Mouse (Mus musculus) ZHBTc4 (cell line): ENCODE data around the gene Tnks1bp1.

Experiments
- DNase-seq: peaks from one replicate; pipeline ENCODE4 v3.0.0-alpha.2; 2011; ENCODE audit warnings: low read depth, low spot score

Gene Tnks1bp1

DNA sequence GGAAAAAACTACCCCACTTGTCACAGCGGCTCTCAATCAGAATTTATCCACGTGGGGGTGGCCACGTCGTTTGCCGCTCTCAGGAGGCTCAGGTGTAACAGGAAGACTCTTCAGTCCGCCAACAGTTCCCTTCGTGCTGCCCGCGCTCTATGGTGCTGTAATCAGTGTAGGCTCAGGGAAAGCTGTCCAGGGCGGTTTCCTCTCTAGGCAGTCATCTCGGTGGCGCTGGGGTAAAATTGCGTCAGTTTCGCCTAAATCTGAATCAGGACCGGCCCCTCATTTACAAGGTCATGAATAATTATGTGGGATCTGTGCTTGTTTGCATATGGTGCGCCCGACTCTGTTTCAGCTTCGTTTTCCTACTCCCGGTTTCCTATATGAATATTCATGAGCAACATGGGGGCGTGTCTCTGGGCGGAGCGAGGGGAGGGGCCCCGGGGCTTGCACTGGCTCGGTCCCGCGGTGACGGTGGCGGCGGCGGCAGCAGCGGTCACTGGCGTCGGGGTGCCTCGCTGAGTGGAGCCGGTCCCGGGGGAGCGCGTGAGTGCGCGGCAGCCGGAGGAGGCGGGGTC is at the start of gene Tnks1bp1:
Gene Tnks1bp1 (plus strand): TSS at position 427 of the 572 bp plus-strand sequence.
- DNase-seq = peak; percentile 97

DNA sequence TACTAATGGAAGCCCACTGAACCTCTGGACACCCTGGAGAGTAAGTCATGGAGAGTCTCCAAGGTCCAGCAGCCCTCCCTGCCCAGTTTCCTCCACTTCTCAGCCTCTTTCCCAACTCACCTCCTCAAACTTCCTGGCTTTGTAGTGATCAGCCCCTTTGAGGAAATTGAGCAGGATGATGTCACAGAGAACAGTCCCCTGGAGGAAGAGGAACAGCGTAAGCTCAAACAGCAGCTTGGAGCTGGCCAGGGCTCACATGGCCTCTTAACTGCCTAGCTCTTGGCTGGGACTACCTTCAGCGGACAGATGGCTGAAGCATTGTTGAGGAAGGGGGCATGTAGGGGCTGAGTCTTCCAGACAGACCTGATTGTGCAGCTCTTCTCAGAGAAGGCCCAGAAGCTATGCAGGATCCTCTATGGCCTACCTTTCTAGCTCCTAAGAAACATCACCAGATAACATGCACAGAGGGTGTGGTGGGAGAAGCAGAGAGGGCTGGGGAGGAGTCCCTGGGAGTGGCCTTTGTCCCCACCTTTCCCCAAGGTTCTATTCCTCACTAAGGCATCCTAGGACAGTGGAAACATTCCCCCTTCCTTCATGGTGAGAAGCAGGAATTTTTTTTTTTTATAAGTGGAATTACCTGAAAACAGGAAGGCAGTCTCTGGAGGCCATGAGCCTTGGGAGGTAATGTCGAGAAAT is 48.2 kb upstream of the Tnks1bp1 start:
- no peak for DNase-seq

DNA sequence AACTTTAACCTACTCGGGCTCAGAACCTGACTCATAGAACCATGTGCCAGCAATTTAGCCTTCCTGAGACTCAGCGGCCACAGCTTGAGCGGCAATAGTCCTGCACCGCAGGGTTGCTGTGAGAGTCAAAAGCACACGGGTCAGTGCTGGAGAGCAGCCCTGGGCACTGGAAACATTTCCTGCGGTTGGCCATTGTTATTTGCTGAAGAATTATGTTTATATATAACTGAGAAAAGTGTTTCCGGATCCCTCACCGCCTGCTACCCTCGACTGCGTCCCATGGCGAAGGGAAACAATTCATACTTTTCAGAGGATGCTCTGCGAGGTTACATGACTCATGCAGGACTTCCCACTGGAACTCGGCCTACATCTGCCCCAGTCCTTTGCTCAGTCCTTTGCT is 46.3 kb upstream of the Tnks1bp1 start:
- no peak for DNase-seq

DNA sequence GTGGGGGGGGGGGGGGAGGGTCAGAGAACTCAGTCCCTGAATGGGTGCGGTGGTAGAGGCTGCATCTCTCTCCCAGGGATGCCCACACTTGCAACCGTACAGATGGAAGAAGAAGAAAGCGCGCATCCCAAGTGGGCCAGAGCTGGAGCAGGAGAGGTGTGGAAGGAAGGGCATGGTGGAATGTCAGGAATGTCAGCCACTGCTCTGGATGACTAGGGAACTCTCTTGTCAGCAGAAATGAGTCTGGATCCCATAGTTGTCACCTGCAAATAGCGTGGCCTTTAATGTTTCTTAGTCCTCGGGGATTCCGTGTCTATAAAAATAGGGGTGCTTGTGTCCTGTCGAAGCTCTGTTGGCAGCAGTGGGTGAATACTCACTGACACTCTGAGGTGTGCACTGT is 45.2 kb upstream of the Tnks1bp1 start:
- DNase-seq = peak; percentile 68

DNA sequence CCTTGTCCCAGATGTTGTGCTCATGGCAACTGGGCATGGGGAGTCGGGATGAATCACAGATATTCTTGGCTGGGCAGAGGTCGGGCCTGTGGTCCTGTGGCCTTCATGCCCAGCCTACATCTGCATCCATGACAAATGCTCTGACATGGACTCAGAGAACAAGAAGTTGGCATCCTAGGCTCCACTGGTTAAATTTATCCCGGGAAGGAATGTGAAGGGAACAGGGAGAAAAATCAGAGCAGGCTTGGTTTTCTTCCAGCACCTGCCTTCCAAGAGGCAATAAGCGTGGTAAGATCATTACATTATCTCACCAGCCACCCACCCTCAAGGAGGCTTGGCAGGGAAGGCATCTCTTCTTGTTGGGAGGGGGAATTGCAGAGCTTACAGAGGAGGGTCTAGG is 43.5 kb upstream of the Tnks1bp1 start:
- no peak for DNase-seq

DNA sequence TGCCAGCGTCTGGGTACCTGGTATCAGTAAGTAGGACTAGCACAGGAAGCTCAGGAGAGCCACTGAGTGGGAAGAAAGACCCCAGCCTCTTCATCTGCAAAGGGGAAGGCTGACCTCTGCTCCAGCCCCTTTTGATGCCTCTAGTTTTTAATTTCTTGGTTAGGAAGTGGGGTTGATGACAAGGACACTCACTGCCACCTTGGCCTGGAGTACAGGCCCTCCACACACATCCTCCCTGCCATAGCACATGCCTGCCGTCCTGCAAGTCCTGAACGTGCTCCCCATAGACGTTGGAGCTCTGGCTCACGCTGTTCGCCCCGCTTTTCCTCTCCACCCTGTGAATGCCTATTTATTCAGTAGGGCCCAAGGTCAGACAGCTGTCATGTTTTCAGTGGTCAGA is 41.2 kb upstream of the Tnks1bp1 start:
- DNase-seq = no peak

DNA sequence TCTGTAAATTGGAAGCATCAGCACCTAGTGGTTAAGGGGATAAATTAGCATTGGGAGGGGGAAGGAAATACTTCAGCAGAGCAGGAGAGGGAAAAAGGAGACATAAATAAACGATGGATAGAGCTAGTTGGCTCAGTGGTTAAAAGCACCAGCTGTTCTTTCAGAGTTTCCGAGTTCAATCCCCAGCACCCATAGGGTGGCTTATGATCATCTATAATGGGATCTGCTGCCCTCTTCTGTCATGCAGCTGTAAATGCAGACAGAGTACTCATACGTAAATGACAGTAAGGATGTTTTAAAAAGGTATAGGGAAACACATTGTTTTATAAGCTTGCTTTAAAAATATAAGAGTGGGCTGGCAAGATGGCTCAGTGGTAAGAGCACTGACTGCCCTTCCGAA is 40.1 kb upstream of the Tnks1bp1 start:
- DNase-seq = peak; percentile 58

DNA sequence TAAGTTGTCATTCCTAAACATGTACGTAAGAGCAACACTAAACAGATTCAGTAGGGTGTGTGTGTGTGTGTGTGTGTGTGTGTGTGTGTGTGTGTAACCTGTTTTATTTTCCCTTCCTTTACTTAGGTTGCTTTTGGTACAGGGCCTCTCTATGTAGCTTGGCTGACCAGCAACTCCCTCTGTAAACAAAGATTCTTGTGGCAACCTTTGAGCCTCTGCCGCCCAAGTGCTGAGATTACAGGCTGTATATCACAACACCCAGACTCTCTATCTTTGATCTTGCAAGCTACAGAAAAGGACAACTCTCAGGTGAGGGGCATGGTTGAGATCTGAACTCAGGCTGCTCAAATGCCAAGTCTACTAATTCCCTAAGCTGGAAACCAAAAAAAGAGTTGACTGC is 38.6 kb upstream of the Tnks1bp1 start:
- no peak for DNase-seq

DNA sequence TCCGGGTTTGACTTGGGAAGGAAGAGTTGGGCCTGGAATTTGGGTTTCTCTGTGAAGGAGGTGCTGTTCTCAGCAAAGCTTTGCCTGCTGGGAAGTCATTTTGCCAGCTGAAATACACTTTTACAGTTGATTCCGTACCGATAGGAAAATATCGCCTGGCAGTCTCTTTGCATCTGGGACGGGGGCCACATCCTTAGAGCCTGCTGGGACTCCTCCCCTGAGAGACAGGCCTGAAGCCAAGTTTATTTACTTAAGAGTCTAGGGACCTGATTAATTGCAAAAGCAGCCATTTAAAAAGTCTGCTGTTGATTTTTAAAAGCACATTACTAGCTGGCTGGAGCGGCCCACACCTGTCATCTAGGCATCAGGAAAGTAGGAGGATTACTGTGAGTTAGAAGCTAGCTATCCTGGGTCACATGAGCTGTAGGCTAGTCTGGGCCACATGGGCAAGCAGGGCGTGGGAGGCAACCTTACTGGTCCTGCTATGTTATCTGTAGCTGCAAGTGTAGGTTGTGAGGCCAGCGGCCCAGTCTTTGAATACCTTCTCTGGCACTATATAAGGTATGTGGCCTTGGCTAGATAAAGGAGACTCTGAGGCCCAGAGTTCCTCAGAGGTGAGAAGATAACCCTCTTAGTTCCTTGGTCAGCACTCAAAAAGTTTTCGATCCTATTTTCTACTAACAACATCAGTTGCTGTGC is 35.8 kb upstream of the Tnks1bp1 start:
- DNase-seq = no peak

DNA sequence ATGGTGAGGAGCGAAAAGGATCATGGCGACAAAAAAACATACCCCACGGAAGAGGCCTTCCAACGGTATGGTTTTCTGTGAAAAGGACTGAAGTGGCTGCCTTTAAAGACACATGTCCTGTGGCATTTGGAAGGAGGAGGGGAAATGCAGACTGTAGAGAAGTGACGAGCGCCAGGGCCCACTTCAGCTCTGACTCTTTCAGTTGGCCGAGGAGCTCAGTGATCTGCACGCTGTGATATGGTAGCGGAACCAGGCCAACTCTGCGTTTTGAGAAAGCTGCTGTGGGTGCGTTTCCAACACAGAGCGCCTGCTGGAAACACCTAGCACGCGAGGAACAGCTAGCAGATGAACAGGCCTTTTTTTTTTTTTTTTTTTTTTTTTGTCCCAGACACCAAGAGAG is 35.1 kb upstream of the Tnks1bp1 start:
- DNase-seq = no peak

DNA sequence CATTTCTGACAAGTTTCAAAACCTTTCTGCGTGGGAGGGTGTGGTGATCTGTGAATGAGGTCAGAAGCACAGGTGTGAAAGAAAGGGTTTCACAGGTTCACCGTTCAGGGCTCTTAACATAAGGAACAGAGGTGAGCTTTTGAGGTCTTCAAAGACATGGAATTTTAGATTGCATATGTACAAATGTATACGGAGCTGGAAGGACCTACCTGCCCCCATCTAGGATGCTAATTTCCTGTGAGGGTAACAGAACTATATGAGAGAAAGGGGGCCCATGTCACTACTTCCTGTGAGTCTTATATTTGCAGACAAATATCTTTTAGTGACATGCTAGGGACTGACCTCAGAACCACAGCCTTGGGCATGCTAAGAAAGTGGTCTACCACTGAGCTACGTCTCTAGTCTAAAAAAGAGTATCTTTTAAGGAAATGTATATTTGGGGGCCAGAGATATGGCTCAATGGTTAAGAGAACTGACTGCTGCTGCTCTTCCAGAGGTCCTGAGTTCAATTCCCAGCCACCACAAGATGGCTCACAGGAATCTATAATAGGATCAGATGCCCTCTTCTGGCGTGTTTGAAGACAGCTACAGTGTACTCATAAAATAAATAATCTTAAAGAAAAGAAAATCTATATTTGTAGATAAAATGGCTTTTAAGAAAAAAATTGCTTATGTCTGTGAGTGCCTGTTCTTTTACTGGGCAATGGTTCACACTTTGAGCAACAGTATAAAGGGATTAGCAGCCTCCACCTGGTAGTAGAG is 33.8 kb upstream of the Tnks1bp1 start:
- DNase-seq = no peak

DNA sequence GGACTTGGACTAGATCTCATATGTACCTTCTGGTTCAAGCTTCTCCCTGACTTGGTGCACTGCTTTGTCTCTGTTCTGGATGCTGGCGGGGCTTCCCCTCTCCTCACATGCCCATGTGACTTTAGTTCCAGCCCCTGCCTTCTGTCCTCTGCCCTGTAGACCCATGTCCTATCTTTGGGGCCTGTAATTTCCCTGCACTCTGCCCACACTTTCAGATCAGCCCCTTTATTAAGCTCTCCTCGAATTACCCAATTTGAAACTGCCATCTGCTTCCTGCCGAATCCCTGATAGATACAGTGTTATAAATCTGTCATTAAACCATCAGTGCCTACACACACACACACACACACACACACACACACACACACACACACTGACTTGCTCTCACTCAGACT is 33.2 kb upstream of the Tnks1bp1 start:
- no peak for DNase-seq

DNA sequence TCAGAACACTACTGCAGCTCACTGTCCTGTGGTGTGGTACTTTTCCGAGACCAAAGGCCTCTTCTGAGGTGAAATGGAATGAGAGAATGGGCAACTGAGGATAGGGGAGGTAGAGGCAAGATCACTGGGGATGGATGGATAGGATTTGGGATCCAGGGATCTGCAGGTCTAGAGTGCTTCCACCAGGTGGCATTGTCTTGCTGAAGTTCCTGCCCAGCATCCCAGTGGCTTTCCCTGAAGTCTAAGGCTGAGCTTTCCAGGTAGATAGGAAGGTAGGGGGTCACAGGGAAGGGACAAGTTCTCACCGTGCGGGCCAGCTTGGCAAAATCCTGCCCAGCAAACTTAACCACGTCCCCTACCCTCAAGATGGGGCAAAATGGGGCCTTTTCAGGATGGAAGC is 25.8 kb upstream of the Tnks1bp1 start:
- peak; percentile 56 for DNase-seq

DNA sequence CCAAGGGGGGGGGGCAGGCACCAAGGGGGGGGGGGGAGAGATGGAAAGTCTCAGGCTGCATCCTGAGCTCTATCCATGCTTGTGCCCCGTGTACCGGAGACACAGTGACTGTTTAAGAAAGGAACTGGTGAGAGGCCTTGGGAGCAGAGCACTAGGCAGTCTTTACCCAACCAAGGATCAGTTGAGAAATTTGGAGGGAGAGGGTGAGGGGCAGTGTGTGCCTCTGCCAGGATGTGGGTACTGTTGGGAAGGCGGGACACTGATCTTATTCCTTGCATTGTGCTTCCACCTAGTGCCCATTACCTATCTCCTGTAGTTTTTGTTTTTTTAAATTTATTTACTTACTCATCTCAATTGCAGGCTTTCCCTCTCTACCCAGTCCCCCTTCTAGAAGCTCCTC is 21.6 kb upstream of the Tnks1bp1 start:
- DNase-seq = no peak

DNA sequence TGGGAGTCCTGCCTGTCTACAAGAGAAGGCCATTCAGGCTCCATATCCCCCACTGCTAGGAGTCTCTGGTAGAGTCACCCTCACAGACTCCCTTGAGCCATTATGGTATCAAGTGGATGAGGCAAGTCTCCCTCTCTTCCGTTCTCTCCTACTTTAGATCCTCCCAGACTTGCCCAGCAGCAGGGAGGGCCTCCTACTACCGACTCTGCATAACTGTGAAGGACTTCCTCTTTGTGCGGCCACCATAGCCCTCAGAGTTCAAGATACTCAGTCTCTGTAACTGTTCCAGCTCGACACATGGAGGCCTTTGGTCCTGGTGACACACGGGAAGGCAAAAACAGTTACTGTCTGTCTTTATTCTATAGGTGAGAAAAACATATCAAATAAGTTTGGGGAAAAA is 20.5 kb upstream of the Tnks1bp1 start:
- no peak for DNase-seq

DNA sequence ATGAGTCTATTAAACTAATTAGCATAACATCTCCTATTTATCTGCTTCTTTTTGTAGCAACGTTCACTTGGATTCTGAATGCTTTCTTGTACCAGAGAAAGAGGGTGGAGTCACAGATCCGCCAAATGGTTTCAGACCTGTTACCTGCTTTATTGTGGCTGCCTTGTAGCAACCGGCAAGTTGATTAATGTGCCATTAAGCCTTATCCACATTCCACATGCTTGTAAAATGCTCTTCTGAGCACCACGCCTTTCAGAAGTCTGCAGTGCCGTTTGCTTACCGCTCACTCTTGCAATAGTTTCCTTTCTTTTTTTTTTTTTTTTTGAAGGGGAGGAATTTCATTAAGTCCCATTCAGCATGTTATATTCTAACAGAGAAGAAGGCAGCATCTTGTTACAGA is 17.9 kb upstream of the Tnks1bp1 start:
- DNase-seq = peak; percentile 19

DNA sequence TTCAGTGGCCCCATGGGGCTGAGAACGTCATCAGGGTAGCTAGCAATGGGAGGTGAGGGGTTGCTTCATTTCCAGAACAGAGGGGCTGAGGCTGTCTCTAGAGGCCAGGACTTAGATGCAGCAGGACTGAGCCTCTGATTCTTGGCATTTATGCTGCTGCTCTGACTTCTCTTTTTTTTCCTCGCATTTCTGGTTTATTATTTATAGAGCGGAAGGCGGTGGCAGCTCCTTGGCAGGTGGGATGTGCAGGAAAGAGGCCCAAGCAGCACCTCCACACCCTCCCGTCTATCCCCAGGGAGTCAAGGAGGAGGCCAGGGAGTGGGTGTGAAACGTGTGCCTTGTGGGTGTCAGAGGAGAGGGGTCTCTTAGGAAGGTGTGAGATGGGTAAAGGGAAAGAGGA is 16.8 kb upstream of the Tnks1bp1 start:
- no peak for DNase-seq

DNA sequence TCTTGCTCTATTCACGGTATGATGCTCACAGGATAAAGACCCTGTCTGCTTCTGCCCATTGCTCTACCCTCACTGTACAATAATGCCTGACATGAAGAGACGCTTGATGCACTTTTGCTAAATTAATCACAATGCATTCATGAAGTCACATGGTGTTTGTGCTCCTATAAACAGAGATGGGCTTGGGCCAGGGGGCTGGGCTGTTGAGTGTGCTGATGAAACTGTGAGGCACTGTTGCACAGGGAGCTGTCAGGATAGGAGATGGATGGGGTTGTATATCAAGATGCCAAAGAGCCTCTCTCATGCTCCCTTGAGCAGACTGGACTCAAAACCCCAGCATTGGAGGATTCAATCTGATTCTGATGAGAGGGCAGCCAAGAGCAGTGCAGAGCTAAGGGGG is 14.7 kb upstream of the Tnks1bp1 start:
- DNase-seq = no peak

DNA sequence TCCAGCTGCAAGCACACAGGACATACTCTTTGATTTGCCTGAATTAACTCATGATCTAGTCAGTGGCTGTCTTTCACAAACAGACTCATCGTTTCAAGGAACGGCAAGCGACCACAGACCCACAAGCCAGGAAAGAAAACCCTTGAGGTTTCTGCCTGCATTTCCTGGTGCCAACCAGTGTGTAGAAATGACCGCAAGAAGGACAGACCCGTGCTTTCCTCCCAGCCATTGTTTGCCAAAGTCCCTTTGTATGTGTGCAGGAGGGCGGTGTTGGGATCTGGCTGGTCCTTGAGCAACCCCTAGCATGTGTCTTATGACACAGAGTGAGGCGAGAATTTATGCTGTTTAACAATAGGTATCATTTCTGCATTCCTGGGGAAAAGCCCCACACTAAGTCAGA is 13.7 kb upstream of the Tnks1bp1 start:
- no peak for DNase-seq

DNA sequence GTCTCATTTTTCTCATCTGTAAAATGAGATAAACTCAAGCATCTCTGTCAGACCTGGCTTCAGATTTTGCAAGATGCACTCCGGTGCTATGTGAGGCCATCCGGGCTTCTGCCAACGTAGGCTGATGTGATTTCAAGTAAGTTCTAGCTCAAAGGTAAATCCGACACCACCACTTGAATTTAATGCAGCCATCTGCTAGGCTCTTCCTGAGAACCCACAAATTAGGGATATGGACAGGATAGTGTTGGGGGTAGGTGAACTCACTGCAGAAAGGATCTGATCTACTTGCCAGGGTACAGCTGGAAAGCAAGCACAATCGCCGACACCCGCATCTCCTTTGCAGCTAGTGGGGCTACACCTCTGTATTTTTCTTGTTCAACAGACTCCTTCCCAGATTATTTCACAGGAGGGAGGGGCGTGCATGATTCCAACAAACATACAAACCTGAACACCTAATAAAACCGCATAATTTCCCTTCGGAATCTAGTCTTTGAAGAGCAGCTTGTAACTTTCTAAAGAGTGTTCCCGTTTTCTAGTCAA is 11.2 kb upstream of the Tnks1bp1 start:
- no peak for DNase-seq

DNA sequence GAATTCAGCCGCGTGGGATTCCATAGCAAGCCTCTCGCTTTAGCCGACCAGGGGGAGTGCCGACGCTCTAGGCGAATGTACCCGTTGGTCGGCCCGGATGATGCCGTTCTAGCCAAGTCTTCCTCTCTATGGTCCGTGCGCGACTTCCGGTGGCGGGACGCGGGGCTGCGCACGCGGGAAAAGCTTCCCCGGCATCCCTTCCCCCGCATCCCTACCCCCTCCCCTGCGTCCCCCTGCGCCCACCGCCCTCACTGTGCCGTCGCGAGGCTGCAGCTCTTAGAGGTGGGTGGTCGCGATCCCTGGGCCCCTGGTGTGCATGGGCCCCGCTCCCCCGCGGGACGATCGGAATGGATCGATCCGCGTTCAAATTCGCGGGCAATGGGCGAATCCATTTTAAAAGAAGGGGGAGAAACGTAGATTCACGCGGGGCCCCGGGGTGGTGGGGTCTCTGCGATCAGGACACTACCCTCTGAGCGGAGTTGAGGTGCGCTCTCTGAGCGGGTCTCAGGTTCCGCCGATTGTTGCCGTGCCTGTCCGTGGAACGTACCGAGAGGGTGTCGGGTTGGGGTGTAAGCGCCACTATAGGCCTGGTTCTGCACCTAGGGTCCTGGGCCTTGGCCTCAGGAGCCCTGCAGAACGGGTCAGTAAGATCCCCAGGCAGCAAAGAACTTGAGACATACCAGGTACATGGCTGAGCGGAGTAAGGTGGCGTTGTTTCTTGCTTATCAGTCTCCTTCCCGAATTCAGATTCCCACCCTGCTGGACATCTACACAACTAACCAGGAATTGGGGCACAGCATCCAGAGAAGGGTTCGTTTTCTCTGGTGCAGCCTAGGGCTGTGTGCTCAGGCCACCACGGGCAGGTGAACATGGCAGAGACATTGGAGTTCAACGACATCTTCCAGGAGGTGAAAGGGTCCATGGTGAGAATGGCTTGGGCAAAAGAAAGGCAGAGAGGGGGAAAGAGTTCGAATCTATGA is 10.5 kb upstream of the Tnks1bp1 start, which contains the start of the genes Ssrp1 and P2rx3:
Gene Ssrp1 (plus strand): TSS at position 188 of the 980 bp plus-strand sequence.
Gene P2rx3 (minus strand): TSS at position 416 of the 980 bp plus-strand sequence.
- DNase-seq = peak; percentile 97
